Mouse (Mus musculus) right cerebral cortex, postnatal 36 days (tissue): ENCODE data around the gene Rbm18.

Experiments used
- DNase-seq, 2 experiments: peaks; one replicate each; pipeline ENCODE4 v3.0.0; 2022; ENCODE audit warnings: low spot score in 2 of 2, mixed read lengths in 1 of 2

Gene Rbm18

GRCm38 (mm10) chr2:36104436-36104955, 32.1 kb downstream of the Rbm18 start:
- no peak for DNase-seq

- DNase-seq = no peak
Measured at GRCm38 (mm10) chr2:36103555-36104367, 32.8 kb downstream of the Rbm18 start.

GRCm38 (mm10) chr2:36103069-36103554, 33.5 kb downstream of the Rbm18 start:
- no peak for DNase-seq

GRCm38 (mm10) chr2:36102559-36102946, 34.0 kb downstream of the Rbm18 start:
- no peak for DNase-seq

GRCm38 (mm10) chr2:36101866-36102558, 34.6 kb downstream of the Rbm18 start:
- no peak for DNase-seq

GRCm38 (mm10) chr2:36099739-36100138, 36.8 kb downstream of the Rbm18 start:
- DNase-seq = no peak

GRCm38 (mm10) chr2:36098021-36098420, 38.6 kb downstream of the Rbm18 start:
- no peak for DNase-seq

- DNase-seq = no peak
Measured at GRCm38 (mm10) chr2:36097129-36097815, 39.3 kb downstream of the Rbm18 start.

GRCm38 (mm10) chr2:36093914-36094475, 42.6 kb downstream of the Rbm18 start:
- no peak for DNase-seq

- no peak for DNase-seq
Measured at GRCm38 (mm10) chr2:36093301-36093700, 43.3 kb downstream of the Rbm18 start.

- no peak for DNase-seq
Measured at GRCm38 (mm10) chr2:36092748-36093147, 43.8 kb downstream of the Rbm18 start.

GRCm38 (mm10) chr2:36090853-36091741, 45.5 kb downstream of the Rbm18 start:
- peak in 1 of 2 experiments; percentile 15 for DNase-seq

- DNase-seq = no peak
Measured at GRCm38 (mm10) chr2:36089190-36089589, 47.4 kb downstream of the Rbm18 start.

GRCm38 (mm10) chr2:36085041-36085440, 51.5 kb downstream of the Rbm18 start:
- DNase-seq = no peak

GRCm38 (mm10) chr2:36082802-36083580, 53.6 kb downstream of the Rbm18 start:
- no peak for DNase-seq

GRCm38 (mm10) chr2:36081446-36081845, 55.1 kb downstream of the Rbm18 start:
- no peak for DNase-seq

GRCm38 (mm10) chr2:36077160-36077761, 59.3 kb downstream of the Rbm18 start:
- no peak for DNase-seq

- no peak for DNase-seq
Measured at GRCm38 (mm10) chr2:36075210-36075609, 61.4 kb downstream of the Rbm18 start.

GRCm38 (mm10) chr2:36073781-36074180, 62.8 kb downstream of the Rbm18 start:
- DNase-seq = no peak
